Mouse (Mus musculus): ENCODE data around the gene Esp6. TPM values are rescaled to one million over a fixed set of nuclear protein-coding genes. Genes with fewer than 3 reads are reported as not detected.

Esp6 gene
- polyA plus RNA-seq (2015; fragmentation: Nextera tagmentation; extraction: Ambion mirVana): not detected in 2 replicates

GRCm38 (mm10) chr17:40561207-40561606 is at the start of gene Esp6:
Esp6 (plus strand) TSS chr17:40561507.

DNA sequence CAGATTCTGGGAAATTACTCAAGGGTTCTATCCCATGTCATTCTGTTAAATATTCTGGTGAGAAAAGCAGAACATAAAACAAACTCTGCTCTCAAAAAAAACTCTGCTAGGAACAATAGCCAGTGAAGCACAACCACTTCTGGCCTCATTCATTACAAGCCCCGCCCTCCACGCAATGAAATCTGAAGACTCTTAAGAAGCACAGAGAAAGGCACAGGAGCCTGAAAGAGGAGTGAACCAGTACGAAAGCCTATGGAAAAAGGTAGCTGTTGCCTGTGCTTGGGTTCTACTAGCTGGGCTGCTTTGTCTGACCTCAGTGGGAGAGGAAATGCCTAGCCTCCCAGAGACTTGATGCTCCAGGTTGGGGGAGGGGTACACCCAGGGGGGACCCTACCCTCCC is 41.5 kb upstream of the Esp6 start, which contains the start of gene Esp8:
Gene Esp8 (plus strand): TSS at position 205 of the 400 bp plus-strand sequence.

DNA sequence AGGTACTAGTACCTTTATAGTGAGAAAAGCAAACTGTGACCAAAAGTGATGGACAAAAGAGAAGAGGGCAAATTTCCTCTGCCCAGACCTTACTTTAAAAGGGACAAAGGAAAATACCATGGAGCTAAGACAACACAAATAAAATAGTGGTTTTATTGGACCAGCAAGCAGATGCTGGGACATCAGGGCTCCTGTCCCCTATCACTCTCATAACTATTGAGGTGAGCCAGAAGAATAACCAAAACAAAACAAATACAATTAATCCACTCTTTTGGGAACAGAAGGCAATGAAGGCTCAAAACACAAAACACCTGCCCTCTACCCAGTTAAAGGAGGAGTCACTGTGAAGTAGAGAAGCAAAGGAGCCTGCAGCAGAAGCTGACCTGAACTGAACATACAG is 37.0 kb downstream of the Esp6 start, which contains the start of gene Esp4:
Gene Esp4 (plus strand): TSS at position 301 of the 400 bp plus-strand sequence.

Other genes with a start within 250 kb of the Esp6 start
- 0.25 TPM in 1 of 2 replicates, not detected in the other for gene Crisp1, start 242.3 kb upstream of the Esp6 start, polyA plus RNA-seq (2015; fragmentation: Nextera tagmentation; extraction: Ambion mirVana)
- gene Esp8, start 41.5 kb upstream of the Esp6 start, polyA plus RNA-seq (2015; fragmentation: Nextera tagmentation; extraction: Ambion mirVana): not detected in 2 replicates
- not detected in 2 replicates for gene Esp4, start 37.1 kb downstream of the Esp6 start, polyA plus RNA-seq (2015; fragmentation: Nextera tagmentation; extraction: Ambion mirVana)
- gene Esp3, start 70.6 kb downstream of the Esp6 start, polyA plus RNA-seq (2015; fragmentation: Nextera tagmentation; extraction: Ambion mirVana): not detected in 2 replicates
- not detected in 2 replicates for gene Esp1, start 165.6 kb downstream of the Esp6 start, polyA plus RNA-seq (2015; fragmentation: Nextera tagmentation; extraction: Ambion mirVana)
- gene Crisp2, start 245.5 kb downstream of the Esp6 start, polyA plus RNA-seq (2015; fragmentation: Nextera tagmentation; extraction: Ambion mirVana): not detected in 2 replicates
- gene Rhag, start 249.6 kb downstream of the Esp6 start, polyA plus RNA-seq (2015; fragmentation: Nextera tagmentation; extraction: Ambion mirVana): not detected in 2 replicates

Measured in neural tube, postnatal 0 days (tissue).